Mouse (Mus musculus) monocyte, adult 5-6 weeks (primary cell): Measurements from ENCODE around the gene Ckap4. TPM values are rescaled to one million over a fixed set of nuclear protein-coding genes. Genes with fewer than 3 reads are reported as not detected.

ENCODE experiments used
- ATAC-seq: fragments of 153-309, 156-312 bp; replicated peaks from 2 replicates; pipeline ENCODE4 v1.8.0; 2017; ENCODE audit warnings: mild to moderate bottlenecking; ENCODE audit not compliant: low TSS enrichment, insufficient number of reproducible peaks, severe bottlenecking, poor library complexity, low FRiP score
- total RNA-seq: library from RNA; stranded (forward); fragments of 200-1000, 200-491, 200-594 nt; gene quantifications from 3 replicates; pipeline ENCODE4 v1.2.3, GENCODE M21; 2017

Ckap4 gene
- total RNA-seq, 1 experiment from 2014 or later = 16.6 TPM

DNA sequence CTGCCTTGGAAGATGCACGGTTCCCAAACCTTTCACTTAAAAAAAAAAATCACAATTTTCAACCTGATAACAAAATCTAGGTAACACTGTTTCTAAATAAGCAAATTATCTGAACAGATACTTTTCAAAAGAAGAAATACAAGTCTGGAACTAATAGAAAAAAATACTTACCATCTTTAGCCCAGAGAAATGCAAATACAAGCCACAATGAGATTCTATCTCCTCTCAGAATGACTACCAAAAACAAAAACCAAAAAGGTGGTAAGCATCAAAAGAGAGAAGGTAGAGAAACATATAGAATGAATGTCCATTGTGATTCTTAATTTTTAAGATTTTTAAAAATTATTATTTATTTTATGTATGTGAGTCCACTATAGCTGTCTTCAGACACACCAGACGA is 18.6 kb upstream of the Ckap4 start:
- ATAC-seq = no peak

DNA sequence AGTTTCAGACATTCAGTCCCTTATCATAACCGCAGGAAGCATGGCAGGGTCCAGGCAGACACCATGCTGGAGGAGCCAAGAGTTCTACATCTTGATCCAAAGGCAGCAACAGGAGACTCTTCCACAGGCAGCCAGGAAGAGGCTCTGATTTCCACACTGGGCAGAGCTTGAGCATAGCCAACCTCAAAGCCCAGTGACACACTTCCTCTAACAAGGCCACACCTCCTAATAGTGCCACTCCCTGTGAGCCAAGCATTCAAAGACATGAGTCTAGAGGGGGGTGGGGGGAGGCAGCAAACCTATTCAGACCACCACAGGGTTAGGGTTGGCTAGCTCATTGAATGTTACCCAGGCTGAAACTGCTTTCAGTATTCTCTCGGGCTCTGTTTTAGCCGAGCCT is 18.0 kb upstream of the Ckap4 start:
- no peak for ATAC-seq

DNA sequence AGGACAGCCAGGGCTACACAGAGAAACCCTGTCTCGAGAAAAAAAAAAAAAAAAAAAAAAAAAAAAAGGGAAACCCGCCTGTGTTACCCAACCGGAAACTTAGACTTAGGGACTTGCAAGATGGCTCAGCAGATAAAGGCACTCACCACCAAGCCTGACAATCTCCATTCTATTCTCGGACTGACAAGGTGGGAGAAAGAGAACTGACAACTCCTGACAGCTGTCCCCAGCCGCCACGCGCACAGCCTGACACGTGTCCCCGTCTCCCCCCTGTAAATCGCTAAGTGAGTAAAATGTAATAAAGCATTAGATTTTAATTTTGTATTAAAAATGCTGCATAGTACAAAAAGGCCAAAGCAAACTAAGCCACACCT is 16.0 kb upstream of the Ckap4 start:
- ATAC-seq = no peak

DNA sequence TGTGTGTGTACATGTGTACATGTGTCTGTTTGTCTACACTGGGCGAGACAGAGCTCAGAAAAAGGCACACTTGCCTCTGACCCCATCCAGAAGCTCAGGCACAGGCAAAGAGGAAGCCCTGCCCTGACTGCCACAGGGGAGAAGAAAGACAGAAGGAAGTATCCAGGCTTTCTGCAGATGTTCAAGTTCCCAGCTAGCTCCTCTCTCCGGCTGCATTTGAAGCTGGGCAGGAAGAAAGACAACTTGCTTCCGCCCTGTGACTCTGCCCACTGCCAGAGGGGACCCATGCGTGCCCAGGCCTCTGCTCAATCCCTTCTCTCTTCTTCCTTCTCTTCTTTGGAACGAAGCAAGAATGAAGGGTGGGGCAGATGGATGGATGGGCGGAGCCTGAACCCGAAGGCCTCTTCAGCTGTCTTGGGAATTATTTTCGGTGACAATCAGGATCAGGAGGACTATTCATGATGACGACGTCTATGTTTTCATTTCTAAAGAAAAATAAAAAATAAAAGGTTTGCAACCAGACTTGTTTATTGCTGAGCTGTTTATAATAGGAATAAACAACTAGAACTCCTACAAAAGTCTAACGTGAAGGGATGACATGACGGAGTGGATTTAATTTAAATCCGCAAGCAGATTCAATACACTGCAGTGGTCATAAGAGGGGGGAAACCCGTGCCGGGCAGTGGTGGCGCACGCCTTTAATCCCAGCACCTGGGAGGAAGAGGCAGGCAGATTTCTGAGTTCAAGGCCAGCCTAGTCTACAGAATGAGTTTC is 15.5 kb upstream of the Ckap4 start:
- ATAC-seq = peak; percentile 40; the same call in 1 of the 2 replicates

DNA sequence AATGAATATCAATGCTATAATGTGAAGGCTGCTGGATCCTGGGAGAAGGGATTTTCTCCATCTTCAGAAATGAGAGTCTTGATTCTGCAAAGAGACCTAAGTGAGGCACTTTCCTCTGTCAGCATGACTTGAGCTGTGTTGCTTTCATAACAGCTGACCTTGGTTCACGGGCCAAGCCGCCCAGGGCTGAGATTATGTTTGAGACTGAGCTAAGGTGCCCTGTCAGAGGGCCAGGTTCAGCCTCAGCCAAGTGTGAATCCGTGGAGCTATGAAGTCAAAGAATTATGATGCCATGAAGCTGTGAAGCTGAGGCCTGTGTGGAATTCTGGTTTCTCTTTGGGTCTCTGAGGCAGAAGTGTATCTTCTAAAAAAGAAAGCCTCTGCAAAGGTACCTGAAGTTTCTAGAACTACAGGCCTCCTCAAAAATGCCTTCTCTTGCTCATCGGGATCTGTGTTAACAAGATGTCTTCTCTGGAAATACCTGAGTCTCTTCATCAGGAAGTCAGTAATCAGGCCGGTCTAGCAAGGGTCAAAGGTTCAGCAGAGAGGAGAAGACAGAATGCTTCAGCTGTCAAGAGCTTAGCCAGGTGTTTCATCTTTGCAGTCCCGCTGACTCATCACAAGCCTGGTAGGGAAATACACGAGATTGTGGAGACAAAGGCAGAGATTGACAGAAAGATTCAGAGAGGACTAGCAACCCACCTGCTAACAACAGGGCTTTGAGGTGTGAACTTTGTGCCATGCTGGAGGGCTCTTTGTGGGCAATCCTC is 11.2 kb upstream of the Ckap4 start:
- ATAC-seq = no peak

- no peak for ATAC-seq
Observed at GRCm38 (mm10) chr10:84542802-84543658, 9.2 kb upstream of the Ckap4 start.

DNA sequence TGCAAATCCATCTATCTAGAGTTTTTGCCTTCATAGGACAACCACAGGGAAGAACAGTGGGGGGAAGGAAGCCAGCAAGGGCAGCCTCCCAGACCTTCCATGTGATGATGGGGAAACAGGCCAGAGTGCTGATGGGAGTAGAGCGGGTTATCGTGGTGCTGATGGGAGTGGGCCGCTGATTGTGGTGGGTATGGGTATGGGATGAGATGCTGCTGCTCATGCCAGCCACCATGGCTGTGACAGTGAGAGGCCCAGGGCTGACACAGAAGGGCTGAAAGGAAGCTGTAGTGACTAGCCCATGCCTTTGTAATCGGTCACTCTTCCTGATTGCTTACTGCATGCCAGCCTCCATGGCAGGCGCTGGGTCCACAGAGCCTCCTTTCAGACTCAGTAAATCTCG is 5.8 kb upstream of the Ckap4 start:
- no peak for ATAC-seq

DNA sequence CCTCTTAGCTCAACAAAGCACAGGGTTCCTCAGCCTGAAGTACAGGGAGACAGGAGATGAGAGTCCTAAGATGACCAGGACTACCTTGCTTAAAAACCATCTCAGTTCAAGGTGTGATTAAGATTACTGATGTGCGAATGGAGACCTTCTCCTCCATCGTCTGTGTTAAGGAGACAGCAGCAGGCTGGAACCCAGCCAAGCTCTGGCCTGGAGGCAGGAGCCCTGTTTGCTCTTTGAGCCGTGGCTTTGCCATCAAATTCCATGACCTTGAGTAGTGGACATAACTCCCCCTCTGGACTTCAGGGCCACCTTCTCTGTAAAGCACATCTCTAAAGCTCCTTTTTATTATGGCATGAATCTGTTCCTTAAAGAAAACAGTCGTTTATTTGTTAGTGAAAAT is 2.0 kb upstream of the Ckap4 start:
- ATAC-seq = no peak

GRCm38 (mm10) chr10:84535458-84535857 is 1.6 kb upstream of the Ckap4 start:
- ATAC-seq = no peak

DNA sequence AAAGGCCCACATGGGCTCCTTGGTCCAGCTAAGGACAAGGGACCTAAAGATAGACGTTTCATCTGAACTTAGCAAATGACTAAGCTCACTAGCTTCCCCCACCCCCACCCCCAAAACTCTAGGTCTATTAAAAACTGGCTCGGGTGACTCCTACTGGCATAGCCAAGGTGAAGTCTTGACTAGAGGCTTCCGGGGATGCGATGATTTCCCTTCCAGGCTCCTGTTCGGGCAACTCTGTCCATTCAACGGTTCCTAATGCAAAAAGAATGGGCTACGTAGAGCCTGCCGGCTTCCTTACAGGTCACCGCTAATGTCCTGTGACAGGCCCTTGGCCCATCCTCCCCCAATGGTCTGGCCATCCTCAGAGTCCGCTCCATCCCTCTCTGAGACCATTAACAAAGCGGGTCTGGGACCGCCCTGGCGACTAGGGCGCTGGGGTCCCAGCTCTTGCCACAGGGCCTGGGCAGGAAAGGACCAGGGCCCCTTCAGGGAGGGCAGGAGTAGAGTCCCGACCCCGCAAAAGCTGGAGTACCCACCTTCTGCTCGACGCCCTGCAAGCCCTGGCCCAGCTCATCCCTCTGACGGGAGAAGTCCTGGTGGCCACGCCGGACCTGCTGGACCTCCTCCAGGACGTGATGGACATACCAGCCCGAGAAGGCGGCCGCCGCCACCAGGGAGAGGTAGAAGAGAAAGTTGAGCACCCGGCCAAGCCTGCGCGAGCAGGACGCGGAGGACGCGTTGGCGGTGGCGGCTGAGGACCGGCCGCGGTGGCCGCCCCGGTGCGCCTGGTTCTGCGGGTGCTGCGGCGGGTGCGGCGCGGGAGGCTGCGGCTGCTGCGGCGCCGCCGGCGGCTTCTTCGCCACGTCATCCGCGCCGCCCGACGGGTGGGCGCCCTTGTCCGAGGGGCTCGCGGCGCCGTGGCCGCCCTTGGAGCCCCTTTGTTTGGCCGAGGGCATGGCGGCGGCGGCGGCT is 665 bp downstream of the Ckap4 start:
- no peak for ATAC-seq

DNA sequence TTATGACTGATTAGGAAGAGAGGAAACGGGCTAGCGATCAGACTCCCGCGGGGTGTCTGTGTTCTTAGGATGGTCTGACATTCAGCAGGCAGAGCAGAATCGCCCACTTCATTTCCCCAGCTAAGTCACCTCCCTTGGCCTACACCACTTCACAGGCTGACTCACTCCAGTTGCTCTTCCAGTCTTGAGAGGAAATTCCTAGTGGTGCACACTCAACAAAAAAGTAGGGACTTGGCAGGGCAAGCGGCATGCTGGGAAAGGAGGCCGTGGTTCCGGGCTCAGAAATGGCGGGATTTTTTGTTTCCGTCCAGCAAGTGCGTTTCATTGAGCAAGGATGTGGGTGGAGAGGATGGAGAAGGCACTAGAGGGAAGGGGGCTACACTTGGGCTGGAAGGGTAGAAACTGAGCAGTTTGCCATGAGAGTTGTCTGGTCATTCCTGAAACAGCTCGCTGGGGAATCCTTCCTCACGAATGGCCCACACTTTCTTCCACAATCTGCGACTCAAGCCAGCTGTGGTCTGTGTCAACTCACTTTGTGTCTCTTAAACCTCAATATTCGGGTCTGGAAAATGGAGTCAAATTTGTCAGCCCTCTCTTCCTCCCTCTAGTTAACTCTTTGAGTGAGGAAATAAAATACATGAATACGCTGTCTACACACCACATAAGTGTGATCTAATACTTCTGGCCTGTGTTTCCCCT is 1.5 kb downstream of the Ckap4 start:
- ATAC-seq = no peak

DNA sequence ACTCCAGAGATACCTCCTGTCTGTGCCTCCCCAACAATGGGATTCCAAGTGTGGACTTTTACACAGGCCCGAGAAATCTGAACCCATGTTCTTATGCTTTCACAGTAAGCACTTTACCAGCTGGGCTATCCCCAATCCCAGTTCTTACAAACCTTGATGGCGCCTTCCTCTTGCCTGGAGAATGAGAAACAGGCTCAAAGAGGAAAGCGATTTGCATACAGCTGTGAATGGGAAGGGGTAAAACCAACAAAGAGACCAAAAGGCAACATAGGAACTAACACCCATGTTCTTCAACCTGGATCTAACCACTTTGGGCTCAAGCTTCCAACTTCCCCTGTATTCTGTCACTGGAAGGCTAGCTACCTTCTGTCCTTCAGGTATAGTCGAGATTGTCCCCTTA is 2.3 kb downstream of the Ckap4 start:
- ATAC-seq = no peak

GRCm38 (mm10) chr10:84530388-84530787 is 3.5 kb downstream of the Ckap4 start:
- no peak for ATAC-seq

- ATAC-seq = no peak
Observed at GRCm38 (mm10) chr10:84527631-84528030, 6.2 kb downstream of the Ckap4 start.

GRCm38 (mm10) chr10:84527070-84527469 is 6.8 kb downstream of the Ckap4 start:
- no peak for ATAC-seq

GRCm38 (mm10) chr10:84526488-84526887 is 7.4 kb downstream of the Ckap4 start:
- ATAC-seq = no peak

DNA sequence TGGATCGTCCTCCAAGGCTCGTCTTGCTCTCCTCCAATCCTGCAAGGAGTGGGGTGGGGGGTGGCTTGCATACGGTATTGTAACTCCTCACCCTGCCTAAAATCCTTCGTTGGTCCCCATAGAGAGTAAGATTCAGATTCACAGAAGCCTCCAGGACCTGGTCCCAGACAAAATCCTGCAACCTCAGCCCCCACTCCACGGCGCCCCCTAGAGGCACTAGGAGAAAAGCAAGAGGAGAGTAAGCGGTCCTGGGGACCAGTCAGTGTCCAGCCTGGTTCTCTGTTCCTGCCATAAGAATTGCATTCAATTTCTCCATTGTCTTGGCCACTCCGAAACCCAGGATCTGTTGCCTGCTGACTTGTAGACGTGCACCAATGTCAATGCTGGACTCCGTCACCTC is 10.2 kb downstream of the Ckap4 start:
- ATAC-seq = no peak

- ATAC-seq = peak; percentile 78
Observed at GRCm38 (mm10) chr10:84516414-84516927, 17.4 kb downstream of the Ckap4 start.
